Mouse (Mus musculus) thymus, postnatal 25 days (tissue): Measurements from ENCODE around the gene Fam126a.

Experiments used
- DNase-seq: peaks from one replicate; pipeline ENCODE4 v3.0.0; 2022

Gene Fam126a

DNA sequence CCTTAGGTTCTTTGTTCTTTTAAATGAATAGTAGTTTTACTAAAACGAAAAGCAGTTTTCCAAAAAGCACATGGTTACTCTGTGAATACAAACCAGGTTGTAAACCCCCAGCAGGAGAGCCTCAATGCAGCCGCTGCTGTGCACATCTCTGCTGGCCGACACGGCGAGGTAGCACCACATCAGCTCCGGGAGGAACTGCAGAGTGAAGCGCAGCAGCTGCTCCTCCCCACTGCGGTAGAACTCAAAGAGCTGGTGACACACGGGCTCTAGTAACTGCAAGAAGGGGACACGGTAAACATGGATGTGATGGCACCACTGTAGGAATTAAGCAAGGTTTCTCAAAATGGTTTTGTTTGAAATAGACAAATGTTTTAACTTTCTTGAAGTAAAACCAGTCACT is 42.7 kb downstream of the Fam126a start:
- DNase-seq: no peak

GRCm38 (mm10) chr5:23982081-23982480 is 48.4 kb downstream of the Fam126a start:
- DNase-seq: no peak

DNA sequence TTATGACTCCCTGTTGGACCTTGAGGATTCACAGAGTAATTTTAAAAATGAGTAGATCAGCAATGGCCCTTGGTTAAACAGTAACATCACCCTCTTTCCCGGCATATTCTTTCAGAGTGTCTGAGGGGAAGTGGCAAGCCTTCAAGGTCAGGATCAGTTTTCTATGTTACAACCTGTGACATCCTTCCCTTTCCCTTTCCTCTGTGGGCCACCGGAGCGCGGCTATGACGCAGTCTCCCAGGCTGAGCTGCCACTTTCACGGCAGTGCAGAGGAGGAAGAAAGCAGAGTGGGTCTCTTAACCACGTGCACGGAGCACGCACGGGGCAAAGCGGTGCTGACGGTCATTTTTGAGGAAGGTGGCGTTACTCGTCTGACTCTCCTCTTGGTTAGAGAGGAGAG is 52.0 kb downstream of the Fam126a start:
- DNase-seq: no peak

GRCm38 (mm10) chr5:23974994-23975575 is 55.4 kb downstream of the Fam126a start:
- no peak for DNase-seq

DNA sequence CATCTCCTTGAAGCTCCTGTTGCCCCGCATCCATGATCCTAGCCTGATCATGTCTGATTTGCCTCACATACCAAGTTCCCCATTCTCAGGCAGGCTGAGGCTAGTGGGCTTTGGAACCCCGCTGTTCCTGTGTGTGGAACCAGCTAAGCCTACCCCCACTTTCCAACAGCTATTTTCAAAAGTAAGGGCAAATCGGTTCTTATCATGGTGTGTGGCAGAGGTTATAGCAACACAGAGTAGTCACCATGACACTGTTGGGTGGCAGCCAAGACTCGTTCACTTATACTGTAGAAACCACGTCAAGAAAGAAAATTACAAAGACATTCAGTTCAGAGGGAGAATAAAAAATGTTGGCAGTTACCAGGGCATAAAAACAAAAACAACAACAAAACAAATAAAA is 62.8 kb downstream of the Fam126a start:
- DNase-seq: no peak

GRCm38 (mm10) chr5:23964599-23965165 is 65.8 kb downstream of the Fam126a start:
- DNase-seq: no peak

DNA sequence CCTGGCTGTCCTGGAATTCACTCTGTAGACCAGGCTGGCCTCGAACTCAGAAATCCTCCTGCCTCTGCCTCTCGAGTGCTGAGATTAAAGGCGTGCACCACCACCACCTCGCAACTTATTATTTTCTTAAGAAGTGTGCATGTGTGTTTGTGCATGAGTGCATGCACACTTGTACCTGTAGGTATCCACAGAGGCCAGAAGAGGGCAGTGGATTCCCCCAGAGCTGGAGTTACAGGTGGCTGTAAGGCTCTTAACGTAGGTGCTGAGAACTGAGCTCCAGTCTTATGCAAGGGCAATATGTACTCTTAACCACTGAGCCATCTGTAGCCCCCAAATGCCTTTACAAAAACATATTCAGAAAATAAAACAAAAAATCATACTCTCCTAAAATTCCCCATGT is 77.4 kb downstream of the Fam126a start:
- DNase-seq: no peak

GRCm38 (mm10) chr5:23948071-23948470 is 82.4 kb downstream of the Fam126a start:
- no peak for DNase-seq

- no peak for DNase-seq
Measured at GRCm38 (mm10) chr5:23945056-23945455, 85.4 kb downstream of the Fam126a start.

GRCm38 (mm10) chr5:23943534-23943933 is 87.0 kb downstream of the Fam126a start:
- DNase-seq: no peak

- no peak for DNase-seq
Measured at GRCm38 (mm10) chr5:23923481-23924165, 106.9 kb downstream of the Fam126a start.

DNA sequence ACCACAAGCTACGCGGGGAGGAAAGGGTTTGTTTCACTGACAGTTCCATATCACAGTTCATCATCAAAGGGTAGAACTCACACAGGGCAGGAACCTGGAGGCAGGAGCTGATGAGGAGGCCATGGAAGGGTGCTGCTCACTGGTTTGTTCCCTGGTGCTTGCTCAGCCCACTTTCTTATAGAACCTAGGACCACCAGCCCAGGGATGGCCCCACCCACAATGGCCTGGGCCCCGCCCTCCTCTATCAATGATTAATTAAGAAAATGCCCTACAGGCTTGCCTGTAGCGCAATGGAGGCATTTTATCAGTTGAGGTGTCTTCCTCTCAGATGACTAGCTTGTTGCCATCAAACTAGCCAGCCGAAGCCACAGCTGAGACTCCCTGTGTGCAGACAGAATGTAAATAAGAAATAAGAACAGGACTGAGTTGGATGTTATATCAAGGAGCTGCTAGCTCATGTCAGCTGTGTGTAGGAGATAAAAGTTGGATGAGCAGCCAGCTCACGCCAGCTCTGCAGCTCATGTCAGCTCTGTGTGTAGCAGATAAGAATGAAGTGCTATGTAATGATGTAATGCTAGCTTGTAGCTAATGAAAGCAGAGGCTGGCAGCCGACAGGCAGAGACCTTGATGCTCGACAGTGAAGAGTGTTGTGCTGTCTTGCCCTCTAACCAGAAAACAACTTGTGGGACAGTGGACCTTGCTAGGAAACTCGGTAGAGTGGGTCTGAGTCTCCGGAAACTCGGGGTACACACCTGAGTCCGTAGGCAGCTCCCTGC is 107.8 kb downstream of the Fam126a start:
- no peak for DNase-seq

DNA sequence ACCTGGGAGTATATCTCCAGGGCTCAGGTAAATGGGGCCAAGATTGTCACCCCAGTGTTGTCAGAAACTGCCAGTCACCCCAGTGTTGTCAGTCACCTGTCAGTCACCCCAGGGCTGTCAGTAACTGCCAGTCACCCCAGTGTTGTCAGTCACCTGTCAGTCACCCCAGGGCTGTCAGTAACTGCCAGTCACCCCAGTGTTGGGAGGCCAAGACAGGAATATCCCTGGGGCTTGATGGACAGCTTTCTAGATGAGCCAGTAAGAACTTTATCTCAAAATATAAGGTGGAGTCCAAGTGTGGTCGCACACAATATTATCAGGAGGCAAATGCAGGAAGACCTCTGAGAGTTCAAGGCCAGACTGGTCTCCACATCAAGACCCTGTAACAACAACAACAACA is 109.2 kb downstream of the Fam126a start:
- DNase-seq: no peak

- no peak for DNase-seq
Measured at GRCm38 (mm10) chr5:23919892-23920731, 110.4 kb downstream of the Fam126a start.

DNA sequence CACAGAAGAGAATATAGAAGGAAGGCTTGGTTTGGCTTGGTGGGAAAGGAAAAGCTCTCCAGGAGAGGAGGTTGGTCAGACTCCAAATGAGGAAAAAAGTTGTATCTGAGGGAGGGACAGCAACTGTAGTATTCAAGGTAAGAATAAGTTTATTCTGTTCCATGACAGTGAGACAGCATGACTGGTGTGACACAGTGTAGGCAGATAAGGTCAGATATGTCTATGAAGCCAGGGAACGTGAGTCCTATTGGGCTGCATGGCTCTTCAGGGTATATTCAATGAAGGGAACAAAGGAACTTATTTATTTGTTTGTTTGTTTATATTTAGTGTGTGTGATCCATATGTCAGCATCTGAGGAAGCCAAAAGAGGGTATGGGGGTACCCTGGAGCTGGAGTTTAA is 113.2 kb downstream of the Fam126a start:
- no peak for DNase-seq

DNA sequence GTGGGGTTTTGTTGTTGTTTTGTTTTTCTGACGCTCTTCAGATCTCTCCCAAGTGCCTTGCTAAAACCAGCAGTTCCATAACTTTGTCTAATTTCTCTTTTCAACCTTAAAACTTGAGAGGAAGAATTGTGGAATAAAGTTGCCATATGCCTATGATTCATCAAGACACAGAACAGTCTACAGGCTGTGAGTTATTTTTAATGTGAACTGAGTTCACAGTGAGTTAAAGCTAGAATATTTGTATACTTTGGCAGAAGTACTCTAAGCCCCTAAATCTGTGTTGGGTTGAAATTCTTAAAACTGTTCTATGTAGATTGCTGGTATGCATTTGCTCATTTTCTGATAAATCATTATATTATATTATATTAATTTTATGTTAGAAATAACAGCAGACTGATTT is 118.9 kb downstream of the Fam126a start:
- no peak for DNase-seq

DNA sequence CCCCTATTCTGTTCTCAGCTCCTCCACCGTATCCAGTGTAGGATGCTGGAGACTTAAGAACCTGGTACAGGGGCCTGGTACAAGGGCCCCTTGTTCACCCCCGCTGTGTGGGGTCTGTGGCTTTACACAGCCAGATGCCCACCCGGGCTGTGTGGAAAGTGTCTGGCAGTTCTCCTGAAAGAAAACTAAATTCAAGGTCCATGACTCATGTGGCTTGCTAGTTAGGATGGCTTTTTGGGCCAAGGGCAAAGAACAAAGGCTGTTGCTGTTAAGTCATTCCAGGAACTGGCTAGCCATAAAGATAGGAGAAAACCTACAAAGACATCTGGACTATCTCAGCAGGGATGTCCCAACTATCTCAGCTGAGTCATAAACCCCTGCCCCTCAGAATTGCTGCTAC is 121.2 kb downstream of the Fam126a start:
- no peak for DNase-seq

- no peak for DNase-seq
Measured at GRCm38 (mm10) chr5:23908486-23909090, 121.9 kb downstream of the Fam126a start.

- DNase-seq: no peak
Measured at GRCm38 (mm10) chr5:23902221-23902620, 128.3 kb downstream of the Fam126a start.

DNA sequence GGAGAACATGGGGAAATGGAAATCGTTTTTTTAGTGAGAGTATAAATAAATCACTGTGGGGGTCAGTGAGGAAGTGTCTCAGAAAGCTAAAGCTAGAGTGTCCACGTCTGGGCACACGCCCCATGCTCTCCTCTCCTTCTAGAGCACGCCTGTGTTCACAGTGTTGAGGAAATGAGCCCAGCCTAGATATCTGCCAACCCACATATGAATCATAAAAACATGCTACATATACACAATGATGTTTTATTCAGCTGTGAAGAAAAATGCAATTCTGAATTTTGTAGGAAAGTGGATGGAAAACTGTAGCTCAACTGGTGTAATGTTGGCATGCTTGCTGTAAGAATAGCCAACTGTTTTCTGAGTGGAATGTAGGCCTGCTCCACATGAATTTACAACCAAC is 130.3 kb downstream of the Fam126a start:
- no peak for DNase-seq

GRCm38 (mm10) chr5:23893864-23894771 is 136.4 kb downstream of the Fam126a start:
- DNase-seq: no peak
